Mouse (Mus musculus) brain, embryonic 14.5 days (tissue): ENCODE data around the gene Dnaaf1.

Source experiments
- CTCF ChIP-seq: fragments of 200-500 bp; IDR thresholded peaks from 2 replicates; pipeline ENCODE4 v1.5.1; 2012; ENCODE audit warnings: inconsistent platforms, mild to moderate bottlenecking, moderate library complexity, borderline replicate concordance; ENCODE audit not compliant: insufficient read depth, insufficient read length; ENCODE audit errors: extremely low read depth
- POLR2A ChIP-seq: fragments of 200-500 bp; IDR thresholded peaks from 2 replicates; pipeline ENCODE4 v1.6.1; 2012; ENCODE audit warnings: mild to moderate bottlenecking, inconsistent platforms, borderline replicate concordance; ENCODE audit not compliant: poor library complexity, insufficient read depth, insufficient read length, severe bottlenecking; ENCODE audit errors: extremely low read depth

DNA sequence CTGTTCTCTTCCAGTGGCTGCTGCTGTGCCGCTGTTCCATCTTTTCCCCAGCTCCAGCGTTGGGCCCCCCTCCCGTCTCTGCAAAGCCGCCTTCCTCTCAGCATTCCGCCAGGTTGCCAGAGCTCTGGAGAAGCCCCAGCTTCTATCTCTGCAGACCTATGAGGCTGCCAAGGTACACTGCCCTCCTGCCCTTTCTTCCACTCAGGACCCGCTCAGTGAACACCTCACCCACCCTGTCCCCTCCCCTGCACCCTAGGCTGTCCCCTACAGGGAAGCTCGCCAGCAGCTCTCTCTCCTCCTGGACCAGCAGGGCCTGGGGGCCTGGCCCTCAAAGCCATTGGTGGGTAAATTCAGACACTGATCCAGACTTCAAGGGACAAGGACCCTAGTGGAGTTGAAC, 41.3 kb downstream of the Dnaaf1 start:
- TF ChIP-seq CTCF (no peak), POLR2A (no peak)
